Mouse (Mus musculus): ENCODE measurements at regions not wholly inside any gene's neighbourhood (a gene's known extent, or its start where the extent isn't known, plus 50 kb on each side); places are given as distances from the start of the nearest gene placed in this dataset.
"Not testable (repeated sequence)": the region's sequence is repeated elsewhere in the genome, so short reads cannot be mapped to it uniquely, and the experiment has no call there.

DNA sequence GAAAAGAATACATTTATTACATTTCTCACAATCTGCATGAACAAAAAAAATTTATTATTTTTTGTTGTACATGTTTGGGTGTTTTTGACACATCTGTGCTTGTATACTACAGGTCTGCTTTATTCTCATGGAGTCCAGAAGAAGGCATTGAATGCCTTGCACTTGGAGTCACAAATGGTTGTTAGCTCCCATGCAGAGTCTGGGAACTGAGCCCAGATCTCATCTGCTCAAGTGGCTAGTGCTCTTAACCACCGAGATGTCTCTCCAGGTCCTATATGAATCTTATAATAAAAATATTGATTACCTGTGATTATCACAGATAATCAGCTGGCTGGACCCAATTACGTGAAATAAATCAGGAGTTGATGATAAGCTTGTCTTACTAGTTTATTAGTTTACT lies 417.2 kb downstream of the Edem1 start:
- WGBS = 66% methylated on average over 2 of the region's 2 CpGs
- H3K79me2 ChIP-seq (ENCODE audit: control insufficient read depth, insufficient read depth, low read length) = no peaks in the 10 kb centered on the region
- no peak overlapping the region for H3K4me3 ChIP-seq (ENCODE audit: insufficient read depth, low read depth, low read length)
- TF ChIP-seq POLR2A (IDR thresholded peaks at IDR 0.05; ENCODE audit: extremely low read depth, insufficient read depth, low read length) (no peak), CTCF (IDR thresholded peaks at IDR 0.05; ENCODE audit: low read depth, low read length) (no peak)
- no peak for DNase-seq (ENCODE audit: extremely low read depth, low read depth, low spot score)
- H3K4me1 ChIP-seq (ENCODE audit: control insufficient read depth, insufficient read depth, low read length) = no peaks in the 10 kb centered on the region
- H3K9ac ChIP-seq (ENCODE audit: low read depth, low read length) = no peak overlapping the region
- no peak overlapping the region for H3K27ac ChIP-seq (replicated peaks; ENCODE audit: insufficient read depth, low read depth, low read length)
- H3K27me3 ChIP-seq (ENCODE audit: control insufficient read depth, insufficient read depth, low read length) = no peaks in the 10 kb centered on the region
- H3K36me3 ChIP-seq (ENCODE audit: control insufficient read depth, insufficient read depth, low read length) = no peaks in the 10 kb centered on the region

DNA sequence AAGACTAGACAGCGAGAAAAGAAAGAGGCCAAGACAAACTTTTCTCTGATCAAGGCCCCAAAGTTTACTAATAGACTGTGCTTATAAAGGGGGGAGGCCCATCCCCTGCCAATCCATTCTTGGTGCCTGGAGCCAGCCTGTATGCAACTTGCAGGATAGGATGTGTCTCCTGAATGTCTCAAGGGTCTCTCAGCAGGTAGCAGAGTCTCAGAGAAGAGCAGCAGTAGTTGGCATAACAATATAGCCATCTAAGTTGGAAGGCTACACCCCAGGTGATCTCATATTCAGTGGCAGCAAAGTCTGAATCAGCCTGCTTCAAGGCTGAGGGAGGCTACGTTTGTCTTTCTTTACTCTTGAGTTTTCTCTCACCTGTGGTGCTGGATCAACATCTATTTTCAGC lies 418.1 kb downstream of the Edem1 start:
- not testable (repeated sequence) for H3K36me3 ChIP-seq (ENCODE audit: control insufficient read depth, insufficient read depth, low read length); DNase-seq (ENCODE audit: extremely low read depth, low read depth, low spot score); H3K27me3 ChIP-seq (ENCODE audit: control insufficient read depth, insufficient read depth, low read length); H3K4me1 ChIP-seq (ENCODE audit: control insufficient read depth, insufficient read depth, low read length); H3K27ac ChIP-seq (replicated peaks; ENCODE audit: insufficient read depth, low read depth, low read length); H3K4me3 ChIP-seq (ENCODE audit: insufficient read depth, low read depth, low read length); H3K79me2 ChIP-seq (ENCODE audit: control insufficient read depth, insufficient read depth, low read length); H3K9ac ChIP-seq (ENCODE audit: low read depth, low read length)
- 32% methylated on average over 2 of the region's 2 CpGs for WGBS

Data from liver, adult 2 months (tissue).